Mouse (Mus musculus) midbrain, postnatal 0 days (tissue): ENCODE data around the gene Tbc1d22b. TPM values are rescaled to one million over a fixed set of nuclear protein-coding genes. Genes with fewer than 3 reads are reported as not detected.

Experiments used
- ATAC-seq: fragments of 200-750 bp; cut with Nextera tagmentation; 2 replicates; pipeline ENCODE4 v1.8.0; 2017; ENCODE audit warnings: moderate number of reproducible peaks, mild to moderate bottlenecking, moderate TSS enrichment, moderate library complexity; ENCODE audit not compliant: low FRiP score
- DNase-seq: peaks from one replicate; pipeline ENCODE4 v3.0.0-alpha.2; 2015; ENCODE audit warnings: low spot score
- H3K27ac ChIP-seq: fragments of 300-500 bp; sonication (generic); 2 replicates; pipeline ENCODE4 v1.5.1; 2014; ENCODE audit warnings: low read depth, mild to moderate bottlenecking, low read length, mixed read lengths
- H3K27me3 ChIP-seq: fragments of 300-500 bp; sonication (generic); 2 replicates; pipeline ENCODE4 v1.6.1; 2014; ENCODE audit warnings: low read length, control low read depth, mixed read lengths; ENCODE audit not compliant: insufficient read depth
- H3K36me3 ChIP-seq: fragments of 300-500 bp; sonication (generic); 2 replicates; pipeline ENCODE4 v1.6.1; 2014; ENCODE audit warnings: low read length, control low read depth, mixed read lengths; ENCODE audit not compliant: insufficient read depth
- H3K4me1 ChIP-seq: fragments of 300-500 bp; sonication (generic); 2 replicates; pipeline ENCODE4 v1.6.1; 2014; ENCODE audit warnings: mild to moderate bottlenecking, control low read depth, antibody characterized with exemption, low read length, mixed read lengths; ENCODE audit not compliant: insufficient read depth
- H3K4me2 ChIP-seq: fragments of 300-500 bp; sonication (generic); 2 replicates; pipeline ENCODE4 v1.6.1; 2014; ENCODE audit warnings: low read depth, mild to moderate bottlenecking, low read length, mixed read lengths; ENCODE audit not compliant: poor library complexity, severe bottlenecking
- H3K4me3 ChIP-seq: fragments of 300-500 bp; sonication (generic); 2 replicates; pipeline ENCODE4 v1.5.1; 2014; ENCODE audit warnings: low read depth, mild to moderate bottlenecking, low read length, moderate library complexity
- H3K9ac ChIP-seq: fragments of 300-500 bp; sonication (generic); replicated peaks from 2 replicates; pipeline ENCODE4 v1.6.1; 2014; ENCODE audit warnings: mild to moderate bottlenecking, low read length, moderate library complexity, mixed read lengths; ENCODE audit not compliant: poor library complexity, severe bottlenecking
- H3K9me3 ChIP-seq: fragments of 300-500 bp; sonication (generic); 2 replicates; pipeline ENCODE4 v1.6.1; 2016; ENCODE audit warnings: low read length, control low read depth
- CTCF ChIP-seq: IDR thresholded peaks from 2 replicates; pipeline ENCODE4 v1.5.1; 2016; ENCODE audit warnings: antibody characterized with exemption, mild to moderate bottlenecking
- WGBS: fragments of 180-500 bp; shearing (Covaris S2); extraction: QIAGEN DNeasy Blood & Tissue Kit; methylation state at CpG from one replicate; pipeline ENCODE4 v1.1.7; 2014; 5-methylcytosine and 5-hydroxymethylcytosine counted together
- polyA plus RNA-seq: library from polyadenylated mRNA; unstranded; fragments of >200 nt; fragmentation: Nextera tagmentation; extraction: Ambion mirVana; gene quantifications from 2 replicates; pipeline ENCODE4 v1.2.1, GENCODE M21; 2015
- total RNA-seq: library from RNA; depleted of rRNA; stranded (reverse); fragments of >200 nt; gene quantifications from 2 replicates; pipeline ENCODE4 v1.2.3, GENCODE M21; 2014

The Tbc1d22b gene
- total and polyA plus RNA-seq, 2 experiments from 2014 or later: 30.7 to 52.0 TPM

DNA sequence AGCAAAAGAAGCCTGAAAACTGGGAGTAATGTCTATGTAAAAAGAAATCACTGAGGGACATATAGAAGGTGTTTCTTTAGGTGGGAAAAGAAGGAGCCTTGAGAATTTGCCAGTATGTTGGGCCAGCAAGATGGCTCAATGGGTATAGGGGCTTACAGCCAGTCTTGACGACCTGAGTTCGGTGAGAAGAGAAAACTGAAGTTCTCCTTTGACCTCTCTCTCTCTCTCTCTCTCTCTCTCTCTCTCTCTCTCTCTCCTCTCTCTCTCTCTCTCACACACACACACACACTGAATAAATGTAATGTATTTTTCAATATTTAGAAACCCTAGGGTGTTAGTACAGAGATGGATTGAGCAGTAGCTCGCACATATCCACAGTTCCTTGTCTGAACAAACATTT is 1.1 kb upstream of the Tbc1d22b start:
- no peak for TF ChIP-seq CTCF
- no peaks in the 10 kb centered on the region for H3K36me3 ChIP-seq
- no peak overlapping the region for H3K4me2 ChIP-seq
- H3K4me3 ChIP-seq: no peak overlapping the region
- H3K27me3 ChIP-seq: no peaks in the 10 kb centered on the region
- 67% methylated on average over 3 of the region's 3 CpGs for WGBS
- no peak overlapping the region for H3K9ac ChIP-seq
- no peaks in the 10 kb centered on the region for H3K9me3 ChIP-seq
- peaks cover 12% of the 10 kb centered on the region for H3K4me1 ChIP-seq
- ATAC-seq: no peak
- no peak for DNase-seq
- no peak overlapping the region for H3K27ac ChIP-seq

DNA sequence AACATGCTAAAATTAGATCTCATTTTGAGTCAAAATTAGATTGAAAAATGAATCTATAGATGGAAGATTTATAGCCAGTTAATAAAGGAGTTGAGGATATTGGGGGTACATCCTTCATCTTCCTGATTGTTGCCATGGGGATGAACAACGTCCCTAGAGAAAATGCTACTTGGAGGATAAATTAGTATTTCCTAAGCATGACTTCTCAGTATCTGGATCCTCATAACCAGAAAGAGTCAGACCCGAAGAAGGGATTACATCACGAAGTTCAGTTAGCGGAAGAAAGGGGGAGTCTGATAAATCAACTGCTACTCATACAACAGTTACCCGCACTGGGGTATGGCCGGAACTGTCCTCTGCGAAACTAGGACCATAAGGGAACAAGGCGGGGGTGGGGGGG is 591 bp upstream of the Tbc1d22b start:
- no peak overlapping the region for H3K27ac ChIP-seq
- H3K4me2 ChIP-seq: peak overlapping the region; percentile 90
- 42% methylated on average over 8 of the region's 8 CpGs for WGBS
- no peaks in the 10 kb centered on the region for H3K36me3 ChIP-seq
- H3K4me3 ChIP-seq: peak overlapping the region; percentile 75; the same call in 1 of the 2 replicates
- H3K4me1 ChIP-seq: peaks cover 12% of the 10 kb centered on the region
- no peaks in the 10 kb centered on the region for H3K9me3 ChIP-seq
- no peak overlapping the region for H3K9ac ChIP-seq
- TF ChIP-seq CTCF: peak; percentile 27
- H3K27me3 ChIP-seq: no peaks in the 10 kb centered on the region
- ATAC-seq (0 out of 2 replicates have a peak, but pooled peaks have one; percentile 45), DNase-seq (no peak)

DNA sequence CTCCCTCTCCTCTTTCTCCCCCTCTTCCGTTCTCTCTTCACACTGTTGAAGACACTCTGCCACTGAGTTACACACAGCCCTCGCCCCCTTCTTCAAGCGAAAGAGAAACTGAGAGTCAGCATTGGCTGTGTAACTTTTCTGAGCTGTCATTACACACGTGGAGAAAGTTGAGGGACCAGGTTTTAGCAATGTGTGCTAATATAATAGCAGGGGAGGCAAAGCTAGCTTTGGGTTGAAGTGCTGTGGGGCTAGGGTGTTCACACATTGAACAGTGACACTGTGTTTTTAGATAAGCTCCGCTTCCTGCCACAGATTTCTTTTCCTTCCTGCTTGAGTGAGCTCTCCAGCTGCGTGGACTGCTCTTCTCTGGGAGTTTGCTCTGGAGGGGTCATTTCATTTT is 1.4 kb downstream of the Tbc1d22b start:
- Histone ChIP-seq H3K36me3 (no peaks in the 10 kb centered on the region), H3K9ac (no peak overlapping the region), H3K4me3 (no peak overlapping the region), H3K27ac (no peak overlapping the region), H3K27me3 (no peaks in the 10 kb centered on the region), H3K4me2 (peak overlapping the region; percentile 90), H3K9me3 (no peaks in the 10 kb centered on the region), H3K4me1 (peaks cover 12% of the 10 kb centered on the region)
- no peak for DNase-seq
- WGBS: 71% methylated on average over 6 of the region's 6 CpGs
- no peak for ATAC-seq
- TF ChIP-seq CTCF: no peak

DNA sequence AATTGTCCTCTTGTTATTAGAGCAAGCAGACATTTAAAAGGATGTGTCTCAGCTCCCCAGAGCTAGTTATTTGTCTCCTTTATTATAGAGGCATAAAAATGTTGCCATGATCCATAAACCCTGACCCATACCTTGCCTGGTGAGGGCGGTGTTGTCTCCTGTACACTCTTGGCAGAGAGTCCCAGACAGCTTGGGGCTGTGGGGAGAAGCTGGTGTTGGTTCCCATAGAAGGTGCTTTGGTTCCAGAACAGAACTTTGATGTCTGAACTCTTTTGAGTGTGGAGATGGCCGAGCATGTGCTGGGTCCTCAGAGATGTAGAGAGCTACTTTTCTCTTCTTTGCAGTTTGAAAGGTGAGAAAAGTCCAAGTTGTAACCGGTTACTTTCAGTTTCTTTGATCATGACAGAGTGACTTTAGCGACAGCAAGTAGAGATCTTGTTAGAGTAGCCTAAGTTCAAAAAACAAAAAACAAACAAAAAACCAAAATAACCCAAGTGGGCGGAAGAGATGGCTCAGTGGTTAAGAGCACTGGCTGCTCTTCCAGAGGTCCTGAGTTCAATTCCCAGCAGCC is 2.7 kb downstream of the Tbc1d22b start, which contains the start of gene Tmem217:
TSS of gene Tmem217 (minus strand) at position 224 of the 571 bp plus-strand sequence.
- Histone ChIP-seq H3K9ac (no peak within 1 kb of the TSS), H3K27ac (no peak within 1 kb of the TSS), H3K4me2 (0 out of 2 replicates have a peak within 1 kb of the TSS, but pooled peaks have one; percentile 90), H3K36me3 (no peaks in the 10 kb centered on the region), H3K27me3 (no peaks in the 10 kb centered on the region), H3K4me1 (peaks cover 12% of the 10 kb centered on the region), H3K4me3 (no peak within 1 kb of the TSS), H3K9me3 (no peaks in the 10 kb centered on the region)
- ATAC-seq (no peak), DNase-seq (no peak)
- WGBS: 92% methylated on average over 5 of the region's 5 CpGs
- TF ChIP-seq CTCF: no peak

DNA sequence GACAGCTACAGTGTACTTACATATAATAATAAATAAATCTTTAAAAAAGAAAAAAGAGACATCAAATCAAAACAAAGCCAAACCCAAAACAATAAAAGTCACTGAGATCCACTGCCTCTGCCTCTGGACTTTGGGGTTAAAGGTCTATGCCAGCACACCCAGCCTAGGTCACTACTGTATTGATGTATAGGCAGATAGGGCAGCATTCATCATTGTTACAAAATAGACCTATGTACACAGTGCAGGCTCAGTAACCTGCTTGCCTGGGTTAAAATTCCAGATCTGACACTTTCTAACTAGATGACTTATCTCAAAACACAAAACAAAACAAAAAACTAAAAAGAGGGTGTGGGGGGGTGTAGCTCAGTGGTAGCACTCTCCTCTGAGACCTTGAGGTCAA is 4.6 kb downstream of the Tbc1d22b start:
- ATAC-seq (no peak), DNase-seq (no peak)
- Histone ChIP-seq H3K9ac (no peak overlapping the region), H3K4me1 (peaks cover 12% of the 10 kb centered on the region), H3K4me2 (no peak overlapping the region), H3K36me3 (no peaks in the 10 kb centered on the region), H3K4me3 (no peak overlapping the region), H3K27me3 (no peaks in the 10 kb centered on the region), H3K27ac (no peak overlapping the region), H3K9me3 (no peaks in the 10 kb centered on the region)
- no peak for TF ChIP-seq CTCF

DNA sequence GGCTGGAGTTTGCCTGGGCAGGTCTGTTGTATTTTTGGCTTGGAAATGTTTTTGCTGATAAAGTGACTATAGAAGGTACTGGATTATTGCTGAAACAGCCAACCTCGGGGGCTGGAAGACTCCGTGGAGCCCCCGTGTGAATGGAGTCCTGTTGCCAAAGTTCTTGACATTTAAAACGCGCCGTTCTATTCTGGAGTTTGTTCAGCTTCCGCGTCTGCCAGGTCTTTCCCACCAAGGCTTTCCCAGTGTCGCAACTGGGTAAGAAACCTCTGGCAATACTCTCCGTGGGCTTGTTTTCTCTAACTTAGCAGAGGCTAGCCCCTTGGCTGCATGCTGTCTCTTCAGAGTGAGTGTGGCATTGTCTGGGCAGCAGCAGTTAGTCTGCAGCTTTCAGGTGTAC is 6.9 kb downstream of the Tbc1d22b start:
- H3K9me3 ChIP-seq: no peaks in the 10 kb centered on the region
- H3K4me3 ChIP-seq: no peak overlapping the region
- no peak overlapping the region for H3K9ac ChIP-seq
- H3K36me3 ChIP-seq: peaks cover 3% of the 10 kb centered on the region; the same call in 1 of the 2 replicates
- ATAC-seq (no peak), DNase-seq (no peak)
- no peaks in the 10 kb centered on the region for H3K27me3 ChIP-seq
- no peak for TF ChIP-seq CTCF
- H3K27ac ChIP-seq: no peak overlapping the region
- 90% methylated on average over 10 of the region's 10 CpGs for WGBS
- H3K4me2 ChIP-seq: no peak overlapping the region
- no peaks in the 10 kb centered on the region for H3K4me1 ChIP-seq
